Mouse (Mus musculus) skeletal muscle tissue, adult 2 months (tissue): ENCODE results near the gene Tcf15.

Experiments used
- DNase-seq: peaks from one replicate; pipeline ENCODE4 v3.0.0-alpha.2; 2012; ENCODE audit warnings: low read depth, low spot score

Gene Tcf15

GRCm38 (mm10) chr2:152143279-152144157, at the start of gene Tcf15:
Gene Tcf15 (plus strand): TSS chr2:152143561.
- peak; percentile 43 for DNase-seq

- no peak for DNase-seq
These were observed 48.4 kb upstream of the Tcf15 start for GRCm38 (mm10) chr2:152094856-152095545.

GRCm38 (mm10) chr2:152096922-152097321, 46.4 kb upstream of the Tcf15 start:
- no peak for DNase-seq

GRCm38 (mm10) chr2:152097916-152098315, 45.4 kb upstream of the Tcf15 start:
- DNase-seq, result no peak

GRCm38 (mm10) chr2:152099538-152099937, 43.8 kb upstream of the Tcf15 start:
- DNase-seq, result no peak

GRCm38 (mm10) chr2:152101761-152102160, 41.6 kb upstream of the Tcf15 start:
- DNase-seq, result no peak

GRCm38 (mm10) chr2:152102369-152102768, 41.0 kb upstream of the Tcf15 start:
- DNase-seq, result no peak

GRCm38 (mm10) chr2:152104711-152105317, 38.5 kb upstream of the Tcf15 start:
- DNase-seq, result no peak

- peak; percentile 90 for DNase-seq
These were observed 37.8 kb upstream of the Tcf15 start, which contains the start of gene Srxn1 for GRCm38 (mm10) chr2:152105318-152106224. Gene Srxn1 (plus strand): TSS chr2:152105516.

GRCm38 (mm10) chr2:152106225-152106595, 37.2 kb upstream of the Tcf15 start:
- no peak for DNase-seq

- DNase-seq, result no peak
These were observed 36.8 kb upstream of the Tcf15 start for GRCm38 (mm10) chr2:152106597-152106996.

GRCm38 (mm10) chr2:152108702-152109101, 34.7 kb upstream of the Tcf15 start:
- DNase-seq, result no peak

GRCm38 (mm10) chr2:152109386-152109785, 34.0 kb upstream of the Tcf15 start:
- DNase-seq, result no peak

- no peak for DNase-seq
These were observed 32.0 kb upstream of the Tcf15 start for GRCm38 (mm10) chr2:152111311-152111710.

- DNase-seq, result peak; percentile 81
These were observed 31.4 kb upstream of the Tcf15 start for GRCm38 (mm10) chr2:152111920-152112319.

- DNase-seq, result no peak
These were observed 30.9 kb upstream of the Tcf15 start for GRCm38 (mm10) chr2:152112490-152112889.

- DNase-seq, result no peak
These were observed 30.4 kb upstream of the Tcf15 start for GRCm38 (mm10) chr2:152112970-152113369.

GRCm38 (mm10) chr2:152114057-152114975, 29.0 kb upstream of the Tcf15 start:
- no peak for DNase-seq

- DNase-seq, result no peak
These were observed 25.7 kb upstream of the Tcf15 start for GRCm38 (mm10) chr2:152117694-152118093.

- no peak for DNase-seq
These were observed 24.0 kb upstream of the Tcf15 start for GRCm38 (mm10) chr2:152119228-152119865.
